Mouse (Mus musculus): Measurements from ENCODE around the gene Odf3l1. TPM values are rescaled to one million over a fixed set of nuclear protein-coding genes. Genes with fewer than 3 reads are reported as not detected.

The Odf3l1 gene
- polyA plus RNA-seq, 1 experiment from 2014 or later, result not detected

GRCm38 (mm10) chr9:56831904-56832303 is 32.6 kb downstream of the Odf3l1 start:
- Histone ChIP-seq H3K4me3 (ENCODE audit: low read depth, low read length) (no peak overlapping the region), H3K4me2 (ENCODE audit: low read depth, low read length, severe bottlenecking) (no peak overlapping the region), H3K9me3 (ENCODE audit: control insufficient read depth, low read length) (no peaks in the 10 kb centered on the region), H3K4me1 (replicated peaks; ENCODE audit: control insufficient read depth, insufficient read depth, low read length) (no peaks in the 10 kb centered on the region), H3K9ac (ENCODE audit: low read length) (no peak overlapping the region), H3K36me3 (ENCODE audit: control insufficient read depth, insufficient read depth, low read length) (no peaks in the 10 kb centered on the region), H3K27me3 (ENCODE audit: control insufficient read depth, insufficient read depth, low read length) (no peaks in the 10 kb centered on the region; the same call in 1 of the 2 replicates), H3K27ac (ENCODE audit: low read depth, low read length) (no peak overlapping the region)
- ATAC-seq (replicated peaks; ENCODE audit: low FRiP score) (no peak), DNase-seq (ENCODE audit: low spot score) (no peak)
- 90% methylated on average over 3 of the region's 3 CpGs for WGBS

GRCm38 (mm10) chr9:56830162-56830561 is 34.3 kb downstream of the Odf3l1 start:
- no peaks in the 10 kb centered on the region for H3K36me3 ChIP-seq (ENCODE audit: control insufficient read depth, insufficient read depth, low read length)
- no peaks in the 10 kb centered on the region for H3K9me3 ChIP-seq (ENCODE audit: control insufficient read depth, low read length)
- peaks cover 5% of the 10 kb centered on the region; the same call in 1 of the 2 replicates for H3K4me1 ChIP-seq (replicated peaks; ENCODE audit: control insufficient read depth, insufficient read depth, low read length)
- peaks cover 2% of the 10 kb centered on the region for H3K27me3 ChIP-seq (ENCODE audit: control insufficient read depth, insufficient read depth, low read length)
- no peak overlapping the region for H3K9ac ChIP-seq (ENCODE audit: low read length)
- WGBS, result 17% methylated on average over 4 of the region's 4 CpGs
- ATAC-seq (replicated peaks; ENCODE audit: low FRiP score), result no peak
- DNase-seq (ENCODE audit: low spot score), result no peak
- no peak overlapping the region for H3K4me2 ChIP-seq (ENCODE audit: low read depth, low read length, severe bottlenecking)
- H3K4me3 ChIP-seq (ENCODE audit: low read depth, low read length), result no peak overlapping the region
- H3K27ac ChIP-seq (ENCODE audit: low read depth, low read length), result no peak overlapping the region

GRCm38 (mm10) chr9:56828841-56829240 is 35.6 kb downstream of the Odf3l1 start:
- ATAC-seq (replicated peaks; ENCODE audit: low FRiP score), result no peak
- Histone ChIP-seq H3K4me3 (ENCODE audit: low read depth, low read length) (no peak overlapping the region), H3K4me1 (replicated peaks; ENCODE audit: control insufficient read depth, insufficient read depth, low read length) (peaks cover 5% of the 10 kb centered on the region; the same call in 1 of the 2 replicates), H3K9ac (ENCODE audit: low read length) (no peak overlapping the region), H3K27ac (ENCODE audit: low read depth, low read length) (no peak overlapping the region), H3K27me3 (ENCODE audit: control insufficient read depth, insufficient read depth, low read length) (peaks cover 5% of the 10 kb centered on the region), H3K4me2 (ENCODE audit: low read depth, low read length, severe bottlenecking) (no peak overlapping the region), H3K9me3 (ENCODE audit: control insufficient read depth, low read length) (no peaks in the 10 kb centered on the region), H3K36me3 (ENCODE audit: control insufficient read depth, insufficient read depth, low read length) (no peaks in the 10 kb centered on the region)
- 82% methylated on average over 6 of the region's 6 CpGs for WGBS
- no peak for DNase-seq (ENCODE audit: low spot score)

GRCm38 (mm10) chr9:56828146-56828545 is 36.3 kb downstream of the Odf3l1 start:
- H3K4me2 ChIP-seq (ENCODE audit: low read depth, low read length, severe bottlenecking), result no peak overlapping the region
- H3K4me3 ChIP-seq (ENCODE audit: low read depth, low read length), result no peak overlapping the region
- ATAC-seq (replicated peaks; ENCODE audit: low FRiP score), result no peak
- no peak overlapping the region for H3K9ac ChIP-seq (ENCODE audit: low read length)
- H3K36me3 ChIP-seq (ENCODE audit: control insufficient read depth, insufficient read depth, low read length), result no peaks in the 10 kb centered on the region
- H3K27me3 ChIP-seq (ENCODE audit: control insufficient read depth, insufficient read depth, low read length), result peaks cover 5% of the 10 kb centered on the region
- WGBS, result 41% methylated on average over 9 of the region's 9 CpGs
- H3K27ac ChIP-seq (ENCODE audit: low read depth, low read length), result no peak overlapping the region
- no peak for DNase-seq (ENCODE audit: low spot score)
- H3K9me3 ChIP-seq (ENCODE audit: control insufficient read depth, low read length), result no peaks in the 10 kb centered on the region
- peaks cover 5% of the 10 kb centered on the region; the same call in 1 of the 2 replicates for H3K4me1 ChIP-seq (replicated peaks; ENCODE audit: control insufficient read depth, insufficient read depth, low read length)

GRCm38 (mm10) chr9:56825476-56826213 is 38.8 kb downstream of the Odf3l1 start:
- H3K36me3 ChIP-seq (ENCODE audit: control insufficient read depth, insufficient read depth, low read length), result no peaks in the 10 kb centered on the region
- 13% methylated on average over 21 of the region's 21 CpGs for WGBS
- H3K4me1 ChIP-seq (replicated peaks; ENCODE audit: control insufficient read depth, insufficient read depth, low read length), result peaks cover 5% of the 10 kb centered on the region; the same call in 1 of the 2 replicates
- DNase-seq (ENCODE audit: low spot score), result no peak
- no peak overlapping the region for H3K27ac ChIP-seq (ENCODE audit: low read depth, low read length)
- no peaks in the 10 kb centered on the region for H3K9me3 ChIP-seq (ENCODE audit: control insufficient read depth, low read length)
- peaks cover 5% of the 10 kb centered on the region for H3K27me3 ChIP-seq (ENCODE audit: control insufficient read depth, insufficient read depth, low read length)
- peak overlapping the region; percentile 41 for H3K4me2 ChIP-seq (ENCODE audit: low read depth, low read length, severe bottlenecking)
- peak overlapping the region; percentile 1 for H3K4me3 ChIP-seq (ENCODE audit: low read depth, low read length)
- 0 out of 2 replicates have a peak, but pooled peaks have one; percentile 15 for ATAC-seq (replicated peaks; ENCODE audit: low FRiP score)
- H3K9ac ChIP-seq (ENCODE audit: low read length), result peak overlapping the region; percentile 1; the same call in 1 of the 2 replicates

- WGBS, result 5% methylated on average over 3 of the region's 3 CpGs
- ATAC-seq (replicated peaks; ENCODE audit: low FRiP score), result no peak
- H3K4me2 ChIP-seq (ENCODE audit: low read depth, low read length, severe bottlenecking), result no peak overlapping the region; the same call in 1 of the 2 replicates
- no peak overlapping the region for H3K4me3 ChIP-seq (ENCODE audit: low read depth, low read length)
- H3K27ac ChIP-seq (ENCODE audit: low read depth, low read length), result no peak overlapping the region
- H3K9me3 ChIP-seq (ENCODE audit: control insufficient read depth, low read length), result no peaks in the 10 kb centered on the region
- DNase-seq (ENCODE audit: low spot score), result peak; percentile 63
- H3K27me3 ChIP-seq (ENCODE audit: control insufficient read depth, insufficient read depth, low read length), result peaks cover 5% of the 10 kb centered on the region
- H3K9ac ChIP-seq (ENCODE audit: low read length), result no peak overlapping the region
- no peaks in the 10 kb centered on the region for H3K36me3 ChIP-seq (ENCODE audit: control insufficient read depth, insufficient read depth, low read length)
- H3K4me1 ChIP-seq (replicated peaks; ENCODE audit: control insufficient read depth, insufficient read depth, low read length), result peaks cover 5% of the 10 kb centered on the region; the same call in 1 of the 2 replicates
Observed at GRCm38 (mm10) chr9:56824900-56825299, 39.6 kb downstream of the Odf3l1 start.

- H3K4me1 ChIP-seq (replicated peaks; ENCODE audit: control insufficient read depth, insufficient read depth, low read length), result no peaks in the 10 kb centered on the region
- H3K9ac ChIP-seq (ENCODE audit: low read length), result no peak overlapping the region
- H3K27ac ChIP-seq (ENCODE audit: low read depth, low read length), result no peak overlapping the region
- DNase-seq (ENCODE audit: low spot score), result no peak
- no peaks in the 10 kb centered on the region for H3K36me3 ChIP-seq (ENCODE audit: control insufficient read depth, insufficient read depth, low read length)
- no peak overlapping the region for H3K4me3 ChIP-seq (ENCODE audit: low read depth, low read length)
- no peak for ATAC-seq (replicated peaks; ENCODE audit: low FRiP score)
- H3K4me2 ChIP-seq (ENCODE audit: low read depth, low read length, severe bottlenecking), result no peak overlapping the region
- H3K9me3 ChIP-seq (ENCODE audit: control insufficient read depth, low read length), result peaks cover 3% of the 10 kb centered on the region; the same call in 1 of the 2 replicates
- H3K27me3 ChIP-seq (ENCODE audit: control insufficient read depth, insufficient read depth, low read length), result no peaks in the 10 kb centered on the region
- 90% methylated on average over 1 of the region's 1 CpGs for WGBS
Observed at GRCm38 (mm10) chr9:56810916-56811315, 53.6 kb downstream of the Odf3l1 start.

- WGBS, result 85% methylated on average over 6 of the region's 6 CpGs
- no peaks in the 10 kb centered on the region for H3K4me1 ChIP-seq (replicated peaks; ENCODE audit: control insufficient read depth, insufficient read depth, low read length)
- peaks cover 3% of the 10 kb centered on the region; the same call in 1 of the 2 replicates for H3K9me3 ChIP-seq (ENCODE audit: control insufficient read depth, low read length)
- no peaks in the 10 kb centered on the region for H3K27me3 ChIP-seq (ENCODE audit: control insufficient read depth, insufficient read depth, low read length)
- DNase-seq (ENCODE audit: low spot score), result no peak
- no peak overlapping the region for H3K4me2 ChIP-seq (ENCODE audit: low read depth, low read length, severe bottlenecking)
- ATAC-seq (replicated peaks; ENCODE audit: low FRiP score), result no peak
- no peak overlapping the region for H3K9ac ChIP-seq (ENCODE audit: low read length)
- H3K4me3 ChIP-seq (ENCODE audit: low read depth, low read length), result no peak overlapping the region
- H3K27ac ChIP-seq (ENCODE audit: low read depth, low read length), result no peak overlapping the region
- H3K36me3 ChIP-seq (ENCODE audit: control insufficient read depth, insufficient read depth, low read length), result no peaks in the 10 kb centered on the region
Observed at GRCm38 (mm10) chr9:56807990-56808389, 56.5 kb downstream of the Odf3l1 start.

GRCm38 (mm10) chr9:56803146-56803545 is 61.3 kb downstream of the Odf3l1 start:
- Histone ChIP-seq H3K9me3 (ENCODE audit: control insufficient read depth, low read length) (no peaks in the 10 kb centered on the region), H3K27ac (ENCODE audit: low read depth, low read length) (no peak overlapping the region), H3K4me2 (ENCODE audit: low read depth, low read length, severe bottlenecking) (no peak overlapping the region), H3K4me3 (ENCODE audit: low read depth, low read length) (no peak overlapping the region), H3K9ac (ENCODE audit: low read length) (no peak overlapping the region), H3K4me1 (replicated peaks; ENCODE audit: control insufficient read depth, insufficient read depth, low read length) (no peaks in the 10 kb centered on the region), H3K36me3 (ENCODE audit: control insufficient read depth, insufficient read depth, low read length) (no peaks in the 10 kb centered on the region), H3K27me3 (ENCODE audit: control insufficient read depth, insufficient read depth, low read length) (peaks cover 11% of the 10 kb centered on the region; the same call in 1 of the 2 replicates)
- no peak for ATAC-seq (replicated peaks; ENCODE audit: low FRiP score)
- WGBS, result 90% methylated on average over 7 of the region's 7 CpGs
- no peak for DNase-seq (ENCODE audit: low spot score)
